Mouse (Mus musculus): ENCODE results near the gene Ppp1r18.

DNA sequence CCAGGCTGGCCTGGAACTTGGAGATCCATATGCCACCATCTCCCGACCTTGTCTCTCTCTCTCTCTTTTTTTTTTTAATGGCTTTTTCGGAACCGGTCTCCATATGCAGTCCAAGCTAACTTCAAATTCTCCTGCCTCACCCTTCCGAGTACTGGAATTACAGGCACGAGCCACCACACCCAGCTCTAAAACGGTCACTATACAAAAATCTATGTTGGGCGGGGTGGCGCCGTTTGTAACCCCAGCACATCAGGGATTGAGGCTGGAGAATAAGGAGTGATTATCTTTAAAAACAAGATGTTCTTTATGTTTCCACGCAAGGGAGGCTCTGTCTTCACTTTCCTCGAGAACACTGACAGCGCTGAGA is 4.6 kb upstream of the Ppp1r18 start:
- no peak for TF ChIP-seq POLR2A (IDR thresholded peaks at IDR 0.05; ENCODE audit: borderline replicate concordance, control insufficient read depth, low read depth, low read length)
- no peak for TF ChIP-seq CTCF (IDR thresholded peaks at IDR 0.05; ENCODE audit: control insufficient read depth, insufficient read depth, low read length)
